ENCODE assay signal across 8 mouse cellular contexts in genomic region chr2:127584436-127584858, GRCm38 (mm10). TPM values are rescaled to one million over a fixed set of nuclear protein-coding genes. Genes with fewer than 3 reads are reported as not detected.
DNase-seq lines count a peak whose midpoint lies in the region; ATAC-seq and TF ChIP-seq lines count a peak whose summit lies in the region.

No protein-coding gene starts in this region.

- under 1% methylated on average over 24 of the region's 24 CpGs for WGBS in forebrain, embryonic 11.5 days
- WGBS in heart, embryonic 16.5 days: under 1% methylated on average over 24 of the region's 24 CpGs
- under 1% methylated on average over 24 of the region's 24 CpGs for WGBS in liver, embryonic 15.5 days (ENCODE audit: insufficient replicate concordance)
- under 1% methylated on average over 24 of the region's 24 CpGs for WGBS in neural tube, embryonic 12.5 days

- ATAC-seq in forebrain, embryonic 11.5 days (replicated peaks; ENCODE audit: low FRiP score): peak; percentile 83
- peak; percentile 84 for ATAC-seq in heart, embryonic 16.5 days (replicated peaks; ENCODE audit: extremely low read depth, insufficient read depth, low FRiP score)
- ATAC-seq in liver, embryonic 15.5 days (ENCODE audit: insufficient read depth): peak; percentile 66
- ATAC-seq in neural tube, embryonic 12.5 days (ENCODE audit: low FRiP score, low read depth): peak; percentile 80

- peak; percentile 87 for TF ChIP-seq POLR2A in CH12.LX (IDR thresholded peaks at IDR 0.05; ENCODE audit: low read depth, low read length)

- no peak for TF ChIP-seq CTCF in CH12.LX (conservative IDR thresholded peaks at IDR 0.05 in 1 of 2, IDR thresholded peaks at IDR 0.05 in 1 of 2; ENCODE audit: low read depth in 2 of 2, low read length in 2 of 2)

- TF ChIP-seq EP300 in CH12.LX (IDR thresholded peaks at IDR 0.05; ENCODE audit: low read length): no peak

- no peaks in the 10 kb centered on the region for H3K27me3 ChIP-seq in CH12.LX (replicated peaks)
- H3K27me3 ChIP-seq in forebrain, embryonic 11.5 days (ENCODE audit: control insufficient read depth, insufficient read depth, low read length): no peaks in the 10 kb centered on the region
- no peaks in the 10 kb centered on the region for H3K27me3 ChIP-seq in heart, embryonic 16.5 days (ENCODE audit: control insufficient read depth, insufficient read depth, low read length)
- peaks cover 3% of the 10 kb centered on the region; the same call in 1 of the 2 replicates for H3K27me3 ChIP-seq in liver, embryonic 15.5 days
- no peaks in the 10 kb centered on the region for H3K27me3 ChIP-seq in neural tube, embryonic 12.5 days (replicated peaks)

- peak overlapping the region; percentile 61 to 69 (median 61) for H3K4me3 ChIP-seq in CH12.LX (replicated peaks in 1 of 3; ENCODE audit: low read depth in 2 of 3, low read length in 2 of 3, poor library complexity in 1 of 3)
- H3K4me3 ChIP-seq in forebrain, embryonic 11.5 days (ENCODE audit: low read depth, low read length): peak overlapping the region; percentile 61
- H3K4me3 ChIP-seq in heart, embryonic 16.5 days (ENCODE audit: low read length): peak overlapping the region; percentile 83
- peak overlapping the region; percentile 65 for H3K4me3 ChIP-seq in liver, embryonic 15.5 days (replicated peaks)
- peak overlapping the region; percentile 53 for H3K4me3 ChIP-seq in neural tube, embryonic 12.5 days

- TF ChIP-seq RAD21 in CH12.LX (IDR thresholded peaks at IDR 0.05; ENCODE audit: low read depth, low read length): no peak

- H3K4me2 ChIP-seq in CH12.LX (ENCODE audit: insufficient read depth, low read depth, poor library complexity, severe bottlenecking): peak overlapping the region; percentile 87
- peak overlapping the region; percentile 87 for H3K4me2 ChIP-seq in forebrain, embryonic 11.5 days (ENCODE audit: low read depth, low read length, severe bottlenecking)
- H3K4me2 ChIP-seq in heart, embryonic 16.5 days (ENCODE audit: low read depth, low read length): peak overlapping the region; percentile 73
- peak overlapping the region; percentile 81 for H3K4me2 ChIP-seq in liver, embryonic 15.5 days
- H3K4me2 ChIP-seq in neural tube, embryonic 12.5 days (replicated peaks): peak overlapping the region; percentile 86

- peaks cover 14% of the 10 kb centered on the region for H3K79me2 ChIP-seq in CH12.LX (replicated peaks; ENCODE audit: control insufficient read depth, extremely low read depth, insufficient read depth, poor library complexity, severe bottlenecking)

- dilution Hi-C loops in CH12.LX (cut with MboI; ENCODE audit: extremely low pct_ligation_motif_present, extremely low pct_unique_long_range_greater_than_20kb, low sequenced_read_pairs): no loop called here

- peaks cover 0 to 21% of the 10 kb centered on the region in 2 experiments for H3K36me3 ChIP-seq in CH12.LX (replicated peaks in 1 of 2; ENCODE audit: control insufficient read depth in 1 of 2, insufficient read depth in 1 of 2, low read length in 1 of 2)
- no peaks in the 10 kb centered on the region for H3K36me3 ChIP-seq in forebrain, embryonic 11.5 days (ENCODE audit: control insufficient read depth, insufficient read depth, low read length)
- H3K36me3 ChIP-seq in heart, embryonic 16.5 days (ENCODE audit: control insufficient read depth, insufficient read depth): no peaks in the 10 kb centered on the region
- H3K36me3 ChIP-seq in liver, embryonic 15.5 days (replicated peaks): no peaks in the 10 kb centered on the region
- no peaks in the 10 kb centered on the region; the same call in 1 of the 2 replicates for H3K36me3 ChIP-seq in neural tube, embryonic 12.5 days

- H3K9ac ChIP-seq in CH12.LX (ENCODE audit: insufficient read depth, low read depth): peak overlapping the region; percentile 45
- H3K9ac ChIP-seq in forebrain, embryonic 11.5 days (ENCODE audit: low read length): peak overlapping the region; percentile 74
- peak overlapping the region; percentile 83 for H3K9ac ChIP-seq in heart, embryonic 16.5 days (ENCODE audit: low read length)
- peak overlapping the region; percentile 46 for H3K9ac ChIP-seq in liver, embryonic 15.5 days
- peak overlapping the region; percentile 55 for H3K9ac ChIP-seq in neural tube, embryonic 12.5 days

- no peaks in the 10 kb centered on the region for H3K9me3 ChIP-seq in CH12.LX (replicated peaks; ENCODE audit: low read length)
- no peaks in the 10 kb centered on the region for H3K9me3 ChIP-seq in forebrain, embryonic 11.5 days (ENCODE audit: control insufficient read depth, low read length)
- H3K9me3 ChIP-seq in heart, embryonic 16.5 days (replicated peaks; ENCODE audit: control insufficient read depth, low read length): no peaks in the 10 kb centered on the region
- H3K9me3 ChIP-seq in liver, embryonic 15.5 days (replicated peaks): no peaks in the 10 kb centered on the region
- no peaks in the 10 kb centered on the region for H3K9me3 ChIP-seq in neural tube, embryonic 12.5 days

- peak; percentile 97 for DNase-seq in CH12.LX (ENCODE audit: extremely low read depth)
- DNase-seq in c-Kit-positive CD71-positive TER-119-negative erythroid progenitor cells, embryonic 14.5 days (ENCODE audit: low read depth): peak; percentile 92
- DNase-seq in forebrain, embryonic 11.5 days (ENCODE audit: low spot score): peak; percentile 94
- peak; percentile 96 for DNase-seq in kidney, postnatal 36 days
- DNase-seq in telencephalon, adult 2 months (ENCODE audit: low read depth, low spot score): peak; percentile 95

- in situ Hi-C loops in CH12.LX (cut with MboI; ENCODE audit: low pct_ligation_motif_present, low pct_unique_long_range_greater_than_20kb, low sequenced_read_pairs): no loop called here

- no peak overlapping the region for H3K27ac ChIP-seq in CH12.LX (ENCODE audit: insufficient read depth, low read depth)
- no peak overlapping the region for H3K27ac ChIP-seq in forebrain, embryonic 11.5 days (ENCODE audit: low read depth, low read length)
- no peak overlapping the region for H3K27ac ChIP-seq in heart, embryonic 16.5 days (ENCODE audit: low read length)
- H3K27ac ChIP-seq in liver, embryonic 15.5 days (replicated peaks): no peak overlapping the region
- no peak overlapping the region for H3K27ac ChIP-seq in neural tube, embryonic 12.5 days

- peaks cover 2 to 34% of the 10 kb centered on the region in 2 experiments; a peak in 2 of 4 replicates for H3K4me1 ChIP-seq in CH12.LX (ENCODE audit: control insufficient read depth in 1 of 2, insufficient read depth in 2 of 2)
- peaks cover 8% of the 10 kb centered on the region; the same call in 1 of the 2 replicates for H3K4me1 ChIP-seq in forebrain, embryonic 11.5 days (replicated peaks; ENCODE audit: control insufficient read depth, insufficient read depth, low read length)
- H3K4me1 ChIP-seq in heart, embryonic 16.5 days (ENCODE audit: control insufficient read depth, insufficient read depth, low read length): peaks cover 20% of the 10 kb centered on the region
- peaks cover 40% of the 10 kb centered on the region for H3K4me1 ChIP-seq in liver, embryonic 15.5 days (replicated peaks)
- peaks cover 26% of the 10 kb centered on the region for H3K4me1 ChIP-seq in neural tube, embryonic 12.5 days

TF ChIP-seq in CH12.LX, 34 proteins besides CTCF, POLR2A, EP300 and RAD21 (continues in another document):
- TF ChIP-seq ZKSCAN1 (IDR thresholded peaks at IDR 0.05; ENCODE audit: borderline replicate concordance, low read depth, low read length) (no peak), CHD1 (IDR thresholded peaks at IDR 0.05; ENCODE audit: low read depth, low read length) (no peak), CHD2 (IDR thresholded peaks at IDR 0.05; ENCODE audit: low read length) (no peak), USF1 (IDR thresholded peaks at IDR 0.05; ENCODE audit: low read depth, low read length) (no peak), BHLHE40 (IDR thresholded peaks at IDR 0.05; ENCODE audit: low read depth, low read length) (no peak), ELF1 (IDR thresholded peaks at IDR 0.05; ENCODE audit: low read depth, low read length) (peak; percentile 74), UBTF (IDR thresholded peaks at IDR 0.05; ENCODE audit: low read depth, low read length) (no peak), USF2 (conservative IDR thresholded peaks at IDR 0.05; ENCODE audit: low read depth, low read length) (no peak), KAT2A (IDR thresholded peaks at IDR 0.05; ENCODE audit: insufficient replicate concordance, low read length) (peak; percentile 97; the same call in 1 of the 2 replicates), ZNF384 (IDR thresholded peaks at IDR 0.05; ENCODE audit: low read depth, low read length) (no peak), NELFE (IDR thresholded peaks at IDR 0.05; ENCODE audit: low read depth, low read length) (peak; percentile 78), IRF4 (IDR thresholded peaks at IDR 0.05; ENCODE audit: low read depth, low read length) (0 out of 2 replicates have a peak, but pooled peaks have one; percentile 57)

RNA-seq across cellular contexts. Expression of gene Zfp661, which starts 2.4 kb away (rescaled TPM):
- total RNA-seq in CH12.LX (2012; rRNA removed) (4.1 and 4.7 TPM in 2 replicates), CH12.LX (2014; rRNA removed) (5.9 and 6.7 TPM in 2 replicates)
- polyA plus RNA-seq in CH12.LX (2012; ENCODE audit: insufficient read length, low read depth): 2.5 and 3.2 TPM in 2 replicates
- 7.2 and 8.9 TPM in 2 replicates for polyA plus RNA-seq in forebrain, embryonic 11.5 days (2014; fragmentation: Nextera tagmentation; extraction: Ambion mirVana)
- 2.1 and 2.5 TPM in 2 replicates for polyA plus RNA-seq in heart, embryonic 16.5 days (2015; fragmentation: Nextera tagmentation; extraction: Ambion mirVana)
- 0.74 and 0.96 TPM in 2 replicates for polyA plus RNA-seq in liver, embryonic 15.5 days (2015; fragmentation: Nextera tagmentation; extraction: Ambion mirVana)
- 8.6 and 9.5 TPM in 2 replicates for polyA plus RNA-seq in neural tube, embryonic 12.5 days (2016; fragmentation: Nextera tagmentation; extraction: Ambion mirVana)

RNA-seq across cellular contexts. Expression of gene Mrps5, which starts 2.6 kb away (rescaled TPM):
- total RNA-seq in CH12.LX (2012; rRNA removed) (173 and 188 TPM in 2 replicates), CH12.LX (2014; rRNA removed) (144 and 186 TPM in 2 replicates)
- polyA plus RNA-seq in CH12.LX (2012; ENCODE audit: insufficient read length, low read depth): 210 and 278 TPM in 2 replicates
- polyA plus RNA-seq in forebrain, embryonic 11.5 days (2014; fragmentation: Nextera tagmentation; extraction: Ambion mirVana): 159 and 167 TPM in 2 replicates
- 133 and 143 TPM in 2 replicates for polyA plus RNA-seq in heart, embryonic 16.5 days (2015; fragmentation: Nextera tagmentation; extraction: Ambion mirVana)
- 60.2 and 70.5 TPM in 2 replicates for polyA plus RNA-seq in liver, embryonic 15.5 days (2015; fragmentation: Nextera tagmentation; extraction: Ambion mirVana)
- 149 and 151 TPM in 2 replicates for polyA plus RNA-seq in neural tube, embryonic 12.5 days (2016; fragmentation: Nextera tagmentation; extraction: Ambion mirVana)

RNA-seq across cellular contexts. Expression of gene Prom2, which starts 43.2 kb away (rescaled TPM):
- total RNA-seq in CH12.LX (2012; rRNA removed): not detected in 2 replicates
- total RNA-seq in CH12.LX (2014; rRNA removed): not detected in 2 replicates
- not detected in 2 replicates for polyA plus RNA-seq in CH12.LX (2012; ENCODE audit: insufficient read length, low read depth)
- polyA plus RNA-seq in forebrain, embryonic 11.5 days (2014; fragmentation: Nextera tagmentation; extraction: Ambion mirVana): 0.48 and 0.63 TPM in 2 replicates
- 0.21 and 0.34 TPM in 2 replicates for polyA plus RNA-seq in heart, embryonic 16.5 days (2015; fragmentation: Nextera tagmentation; extraction: Ambion mirVana)
- polyA plus RNA-seq in liver, embryonic 15.5 days (2015; fragmentation: Nextera tagmentation; extraction: Ambion mirVana): not detected in 2 replicates
- 0.32 and 0.60 TPM in 2 replicates for polyA plus RNA-seq in neural tube, embryonic 12.5 days (2016; fragmentation: Nextera tagmentation; extraction: Ambion mirVana)
